Mouse (Mus musculus) lung, postnatal 36 days (tissue): ENCODE results near the gene Klf11.

Experiments used
- DNase-seq: peaks from one replicate; pipeline ENCODE4 v3.0.0; 2022; ENCODE audit warnings: mixed read lengths

The Klf11 gene

GRCm38 (mm10) chr12:24705502-24706263, 54.6 kb downstream of the Klf11 start:
- DNase-seq, result no peak

DNA sequence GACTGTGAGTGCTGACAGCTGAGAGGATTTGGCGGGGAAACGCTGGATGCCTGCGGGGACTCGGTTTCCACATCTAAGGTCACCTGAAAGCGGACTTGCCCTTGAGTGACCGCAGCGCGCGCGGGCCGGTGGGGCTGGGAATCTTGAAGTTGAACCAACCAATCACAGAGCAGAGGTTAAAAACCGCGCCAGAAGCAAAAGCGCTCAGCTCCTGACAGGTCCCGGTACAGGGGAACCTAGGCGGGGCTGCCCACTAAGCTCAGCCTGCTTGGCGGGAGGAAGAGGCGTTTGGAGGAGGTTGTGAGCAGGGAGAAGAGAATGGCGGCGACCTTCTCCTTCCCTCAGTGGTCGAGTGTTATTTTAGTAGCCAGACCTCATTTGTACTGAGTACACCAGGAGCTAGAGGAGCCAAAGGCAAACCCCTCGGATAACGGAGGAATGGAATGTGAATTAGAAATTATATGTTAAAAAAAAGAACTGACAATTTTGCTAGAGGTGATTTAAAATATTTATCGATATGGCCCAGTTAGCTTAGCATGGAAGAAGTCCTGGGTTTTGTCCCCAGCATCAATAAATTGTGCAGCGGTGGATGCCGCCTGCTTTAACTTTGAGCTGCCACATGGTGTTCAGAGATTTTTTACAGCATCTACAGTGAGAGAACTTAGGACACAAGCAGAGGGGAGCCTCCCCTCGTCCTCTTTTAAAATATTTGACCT, 55.8 kb downstream of the Klf11 start:
- DNase-seq, result no peak

- DNase-seq, result no peak
Measured at GRCm38 (mm10) chr12:24707480-24707802, 56.4 kb downstream of the Klf11 start.

GRCm38 (mm10) chr12:24707954-24708823, 57.1 kb downstream of the Klf11 start, which contains the start of gene Rrm2:
TSS of gene Rrm2 (plus strand) at chr12:24708241.
- DNase-seq, result peak; percentile 95

- no peak for DNase-seq
Measured at GRCm38 (mm10) chr12:24708824-24709218, 57.7 kb downstream of the Klf11 start.

- no peak for DNase-seq
Measured at GRCm38 (mm10) chr12:24709409-24709808, 58.3 kb downstream of the Klf11 start.

DNA sequence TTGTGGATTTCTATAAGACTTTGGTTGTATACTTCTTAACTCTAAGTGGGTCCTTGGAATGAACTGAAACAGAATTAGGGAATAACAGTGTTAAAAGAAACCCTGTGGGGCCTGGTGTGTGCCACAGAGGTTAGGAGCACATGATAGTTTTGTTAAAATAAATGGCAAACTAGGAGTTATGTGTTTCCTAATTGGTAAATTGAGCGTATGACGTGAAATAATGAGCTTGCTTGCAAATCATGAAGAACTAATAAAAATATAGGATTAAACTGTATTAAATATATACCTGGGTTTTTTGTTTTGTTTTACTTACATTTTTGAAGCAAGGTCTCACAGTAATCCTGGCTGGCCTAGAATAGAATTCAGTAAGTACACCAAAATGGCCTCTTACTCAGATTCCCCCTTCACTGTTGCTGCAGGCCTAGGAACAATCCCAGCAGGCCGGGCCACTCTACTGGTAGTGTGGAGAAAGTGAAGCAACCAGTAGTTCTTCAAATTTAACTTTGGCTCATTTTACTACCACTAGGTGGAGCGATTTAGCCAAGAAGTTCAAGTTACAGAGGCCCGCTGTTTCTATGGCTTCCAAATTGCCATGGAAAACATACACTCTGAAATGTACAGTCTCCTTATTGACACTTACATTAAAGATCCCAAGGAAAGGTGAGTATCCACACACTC, 58.9 kb downstream of the Klf11 start:
- DNase-seq, result peak; percentile 91

DNA sequence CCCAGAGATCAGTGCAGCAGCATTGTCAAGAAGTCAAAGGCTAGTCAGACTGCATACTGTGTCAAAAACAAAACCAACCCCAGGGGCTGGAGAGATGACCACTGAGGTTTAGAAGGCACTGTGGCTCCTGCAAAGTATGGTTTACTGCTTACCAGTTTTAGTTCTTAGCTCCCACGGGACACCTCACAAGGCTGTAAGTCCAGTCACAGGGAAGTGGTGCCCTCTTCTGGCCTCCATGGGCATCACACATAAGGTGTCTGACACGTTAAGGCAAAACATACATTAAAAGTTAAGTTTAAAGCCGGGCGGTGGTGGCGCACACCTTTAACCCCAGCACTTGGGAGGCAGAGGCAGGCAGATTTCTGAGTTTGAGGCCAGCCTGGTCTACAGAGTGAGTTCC, 59.6 kb downstream of the Klf11 start:
- DNase-seq, result peak; percentile 37
